Mouse (Mus musculus): ENCODE results near the gene Rasgrp2.

The Rasgrp2 gene

DNA sequence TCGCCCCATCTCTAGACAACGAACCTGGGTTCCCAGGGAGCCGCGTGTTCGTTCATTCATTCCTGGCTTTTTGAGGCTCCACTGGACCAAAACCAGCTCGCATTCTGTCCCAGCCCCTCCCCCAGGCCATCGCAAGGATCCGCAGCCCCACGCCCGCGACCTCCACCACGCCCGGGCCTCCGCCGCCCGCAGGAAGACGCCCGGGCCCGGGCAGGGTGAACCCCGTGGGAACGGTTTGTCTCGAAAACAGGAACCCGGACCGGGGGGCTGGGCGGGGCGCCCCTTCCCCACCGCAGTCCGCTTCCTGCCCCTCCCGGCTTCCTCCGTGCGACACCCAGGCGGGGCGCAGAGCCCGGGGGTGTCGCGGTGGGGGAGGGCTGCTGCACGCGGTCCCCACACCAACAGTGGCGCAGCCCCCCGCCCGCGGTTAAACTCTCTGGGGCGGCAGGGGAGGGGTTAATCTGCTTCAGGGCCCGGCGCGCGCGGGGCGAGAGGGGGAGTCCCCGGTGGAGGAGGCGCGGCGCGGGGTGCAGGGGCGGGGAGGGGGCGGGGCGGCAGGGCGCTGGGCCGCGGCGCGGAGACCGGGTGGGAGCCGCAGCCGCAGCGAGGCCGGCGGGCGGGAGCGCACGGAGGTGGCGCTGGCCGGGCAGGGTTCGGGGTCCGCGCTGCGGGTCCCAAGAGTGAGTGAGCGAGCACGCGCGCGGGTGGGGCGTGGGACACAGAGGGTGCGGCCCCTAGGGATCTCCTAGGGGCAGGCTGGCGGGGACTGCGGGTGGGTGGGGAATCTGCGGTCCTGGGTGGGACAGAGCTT is at the start of gene Rasgrp2:
TSS of gene Rasgrp2 (plus strand) at position 56 of the 811 bp plus-strand sequence.
- DNase-seq, result no peak

DNA sequence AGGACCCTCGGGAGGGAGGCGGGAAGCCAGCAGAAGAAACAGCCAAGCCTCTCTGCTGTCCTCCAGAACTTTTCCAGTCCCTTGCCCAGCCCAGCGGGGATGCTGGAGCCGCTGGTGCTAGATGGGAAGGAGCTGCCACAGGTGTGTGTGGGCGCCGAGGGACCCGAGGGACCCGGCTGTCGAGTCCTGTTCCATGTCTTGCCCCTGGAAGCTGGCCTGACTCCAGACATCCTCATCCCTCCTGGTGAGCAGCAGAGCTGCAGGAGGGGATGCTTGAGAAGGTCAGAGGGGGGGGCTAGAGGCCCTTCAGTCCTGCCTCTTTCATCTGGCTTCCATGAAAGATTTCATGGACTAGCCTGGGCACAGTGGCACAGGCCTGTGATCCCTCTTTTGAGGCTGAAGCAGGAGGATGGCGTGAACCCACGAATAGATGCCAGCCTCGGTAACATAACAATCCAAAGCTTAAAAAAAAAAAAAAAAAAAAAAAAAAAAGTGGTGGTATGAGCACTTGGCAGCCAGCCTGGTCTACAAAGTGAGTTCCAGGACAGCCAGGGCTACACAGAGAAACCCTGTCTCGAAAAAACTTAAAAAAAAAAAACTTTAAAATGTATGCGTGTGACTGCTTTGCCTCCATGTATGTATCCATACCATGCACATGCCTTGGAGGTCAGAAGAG is 47.6 kb upstream of the Rasgrp2 start:
- DNase-seq, result no peak

DNA sequence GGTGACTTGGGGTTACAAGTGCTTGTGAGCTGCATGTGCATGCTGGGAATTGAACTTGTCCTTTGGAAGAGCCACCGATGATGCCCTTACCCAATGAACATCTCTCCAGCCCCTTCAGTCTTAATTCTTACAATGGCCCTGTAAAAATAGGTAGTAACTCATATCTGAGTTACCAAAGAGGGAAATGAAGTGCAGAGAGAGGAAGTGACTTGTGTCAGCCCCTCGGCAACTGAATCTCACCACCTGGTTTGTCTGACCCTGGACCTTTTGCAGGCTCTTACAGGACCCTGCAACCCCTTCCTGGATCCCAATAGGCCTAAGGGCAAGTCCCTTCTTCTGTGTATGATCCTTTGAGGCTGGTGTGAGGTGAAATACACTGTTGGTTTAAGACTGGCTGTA is 47.0 kb upstream of the Rasgrp2 start:
- no peak for DNase-seq

- no peak for DNase-seq
Measured at GRCm38 (mm10) chr19:6354030-6354429, 45.1 kb upstream of the Rasgrp2 start.

DNA sequence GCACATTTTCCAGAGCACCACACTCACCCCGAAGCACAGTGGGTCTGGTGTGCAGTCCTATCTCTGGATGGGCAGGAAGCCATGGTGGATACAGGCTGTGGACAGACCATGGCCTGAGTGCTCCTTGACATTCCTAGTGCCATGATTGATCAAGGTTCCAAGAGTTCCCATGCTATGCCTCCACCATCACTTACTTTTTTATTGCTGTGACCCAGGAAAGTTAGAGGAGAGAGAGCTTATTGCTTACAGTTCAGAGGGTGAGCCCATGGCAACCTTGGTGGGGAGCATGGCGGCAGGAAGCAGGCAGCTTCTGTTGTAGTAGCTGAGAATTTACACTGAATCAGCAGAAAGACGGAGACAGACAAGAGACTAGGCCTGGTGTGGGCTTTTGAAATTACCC is 37.8 kb upstream of the Rasgrp2 start:
- no peak for DNase-seq

DNA sequence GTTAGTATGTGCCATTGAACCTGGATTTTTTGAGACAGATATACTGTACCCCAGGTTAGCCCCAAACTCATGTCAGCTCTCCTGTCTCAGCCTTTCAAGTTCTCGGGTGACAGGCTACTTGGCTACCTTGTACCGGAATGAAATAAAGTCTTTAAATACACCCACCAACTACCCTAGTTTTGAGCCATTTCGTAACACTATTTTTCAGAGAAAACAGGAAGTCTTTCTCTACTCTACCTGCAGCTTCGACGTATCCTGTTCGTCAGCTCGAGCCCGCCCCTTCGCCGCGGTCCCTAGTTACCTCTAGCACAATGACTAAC is 36.1 kb upstream of the Rasgrp2 start:
- DNase-seq, result no peak

- peak; percentile 100 for DNase-seq
Measured at GRCm38 (mm10) chr19:6363411-6364240, 35.5 kb upstream of the Rasgrp2 start, which contains the start of gene Sf1. Sf1 (plus strand) TSS chr19:6363690.

DNA sequence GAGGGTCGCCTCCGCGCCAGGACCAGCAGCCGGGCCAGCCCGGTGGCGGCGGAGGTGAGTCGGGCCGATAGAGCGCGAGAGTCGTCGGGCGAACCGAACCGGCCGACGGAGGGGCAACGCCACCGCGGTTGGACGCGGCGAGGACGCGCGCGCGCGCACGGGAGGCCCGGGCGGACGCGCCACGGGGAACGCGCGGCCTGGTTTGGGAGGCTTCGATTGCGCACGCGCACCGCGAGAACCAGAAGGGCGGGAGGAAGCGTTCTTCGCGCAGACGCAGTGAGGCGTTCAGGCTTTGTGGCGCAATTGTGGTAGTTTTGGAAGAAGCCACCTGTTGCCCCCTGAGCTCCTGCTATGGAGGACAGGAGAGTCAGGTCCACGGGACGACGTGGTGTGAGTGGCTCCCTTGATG is 34.8 kb upstream of the Rasgrp2 start:
- peak; percentile 93 for DNase-seq

- no peak for DNase-seq
Measured at GRCm38 (mm10) chr19:6364842-6365241, 34.3 kb upstream of the Rasgrp2 start.

DNA sequence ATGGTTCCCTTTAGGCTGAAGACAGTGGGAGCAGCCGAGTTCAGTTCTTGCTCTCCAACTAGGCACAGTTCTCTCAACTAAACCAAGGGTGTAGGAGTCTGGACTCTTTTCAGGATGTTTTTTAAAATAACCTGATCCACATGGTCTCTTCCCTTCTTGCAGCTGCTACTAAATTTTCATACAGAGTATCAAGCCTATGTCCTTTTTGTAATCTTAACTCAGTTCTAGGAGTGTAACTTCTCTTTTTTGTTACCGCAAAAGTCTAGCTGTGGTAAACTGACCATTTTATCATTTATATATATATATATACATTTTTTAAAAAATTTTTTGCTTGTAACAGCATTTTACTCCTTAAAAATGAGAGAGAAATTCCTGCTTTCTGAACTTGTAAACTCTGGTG is 29.0 kb upstream of the Rasgrp2 start:
- no peak for DNase-seq

DNA sequence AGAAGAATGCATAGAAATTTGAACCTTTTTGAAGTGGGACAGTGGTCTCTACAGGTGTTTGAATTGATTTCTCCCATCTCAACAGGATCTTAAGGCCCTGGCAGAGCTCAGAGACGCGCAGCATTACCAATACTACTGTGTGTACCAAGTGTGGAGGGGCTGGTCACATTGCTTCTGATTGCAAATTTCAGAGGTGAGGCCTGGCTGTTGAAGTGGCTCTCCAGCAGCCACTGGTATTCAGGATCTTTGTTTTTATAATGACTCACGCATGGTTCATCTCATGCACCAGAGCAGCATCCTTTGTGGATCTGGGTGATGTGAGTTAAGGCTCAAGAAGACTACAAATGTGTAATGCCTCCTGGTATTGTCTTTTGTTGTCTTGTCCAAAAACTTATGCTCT is 26.7 kb upstream of the Rasgrp2 start:
- DNase-seq, result no peak

GRCm38 (mm10) chr19:6373539-6374400 is 25.4 kb upstream of the Rasgrp2 start:
- peak; percentile 70 for DNase-seq

DNA sequence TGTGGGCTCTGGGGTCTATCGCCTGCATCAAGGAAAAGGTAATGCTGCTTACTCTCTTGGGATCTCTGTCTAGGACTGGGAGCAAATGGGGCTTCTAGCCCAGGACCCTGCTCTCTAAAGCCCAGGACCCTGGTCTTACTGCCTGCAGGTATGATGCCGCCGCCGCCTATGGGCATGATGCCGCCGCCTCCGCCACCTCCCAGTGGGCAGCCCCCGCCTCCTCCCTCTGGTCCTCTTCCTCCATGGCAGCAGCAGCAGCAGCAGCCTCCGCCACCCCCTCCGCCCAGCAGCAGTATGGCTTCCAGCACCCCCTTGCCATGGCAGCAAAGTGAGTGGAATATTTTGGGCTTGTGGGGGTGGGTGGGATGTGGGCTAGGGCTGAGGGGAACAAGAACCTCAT is 24.6 kb upstream of the Rasgrp2 start:
- no peak for DNase-seq

DNA sequence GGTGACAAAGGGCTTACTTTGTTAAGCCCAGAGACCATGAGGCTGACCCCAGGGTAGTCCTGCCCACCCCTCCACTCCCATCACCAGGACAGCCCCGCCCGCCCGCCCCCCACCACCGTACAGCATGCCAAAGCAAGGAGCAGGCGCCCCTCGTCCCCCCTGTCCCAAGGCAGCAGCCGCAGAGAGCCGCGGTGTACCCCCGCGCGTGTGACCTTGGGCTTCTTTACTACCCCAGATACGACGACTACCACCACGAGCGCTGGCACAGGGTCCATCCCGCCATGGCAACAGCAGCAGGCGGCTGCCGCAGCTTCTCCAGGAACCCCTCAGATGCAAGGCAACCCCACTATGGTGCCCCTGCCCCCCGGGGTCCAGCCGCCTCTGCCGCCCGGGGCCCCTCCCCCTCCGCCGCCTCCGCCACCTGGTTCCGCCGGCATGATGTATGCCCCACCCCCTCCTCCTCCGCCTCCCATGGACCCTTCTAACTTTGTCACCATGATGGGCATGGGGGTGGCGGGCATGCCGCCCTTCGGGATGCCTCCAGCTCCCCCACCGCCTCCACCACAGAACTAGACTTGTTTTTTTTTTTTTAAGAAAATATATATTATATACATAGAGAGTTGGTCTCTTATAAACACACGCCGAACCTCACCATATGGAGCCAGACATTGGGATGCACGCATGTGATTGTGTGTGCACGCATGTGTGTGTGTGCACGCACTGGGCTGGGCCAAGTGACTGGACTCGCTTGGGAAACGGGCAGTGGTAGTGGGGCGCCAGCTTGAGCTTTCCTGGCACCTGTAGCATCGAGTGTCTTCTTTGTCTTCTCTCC is 23.5 kb upstream of the Rasgrp2 start:
- peak; percentile 57 for DNase-seq

GRCm38 (mm10) chr19:6376255-6376564 is 22.9 kb upstream of the Rasgrp2 start:
- peak; percentile 68 for DNase-seq

DNA sequence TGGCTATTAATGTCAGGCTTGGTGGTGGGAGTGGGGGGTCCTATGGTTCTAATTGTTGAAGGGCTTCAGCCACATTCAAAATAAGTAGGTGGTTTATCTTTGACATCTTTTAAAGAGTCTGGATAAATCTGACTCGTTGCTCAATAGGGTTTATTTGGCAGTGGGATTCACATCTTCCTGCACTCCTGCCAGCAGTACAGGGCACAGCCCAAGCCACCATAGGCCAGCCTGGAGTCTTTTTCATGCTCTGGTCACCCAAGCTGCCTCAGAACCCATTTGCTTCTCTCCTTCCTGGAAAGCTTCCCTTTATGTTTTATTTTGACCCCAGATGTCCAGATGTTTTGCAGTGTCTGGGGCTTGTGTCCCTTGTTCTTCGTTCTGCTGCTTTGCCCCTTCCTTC is 22.5 kb upstream of the Rasgrp2 start:
- DNase-seq, result no peak

DNA sequence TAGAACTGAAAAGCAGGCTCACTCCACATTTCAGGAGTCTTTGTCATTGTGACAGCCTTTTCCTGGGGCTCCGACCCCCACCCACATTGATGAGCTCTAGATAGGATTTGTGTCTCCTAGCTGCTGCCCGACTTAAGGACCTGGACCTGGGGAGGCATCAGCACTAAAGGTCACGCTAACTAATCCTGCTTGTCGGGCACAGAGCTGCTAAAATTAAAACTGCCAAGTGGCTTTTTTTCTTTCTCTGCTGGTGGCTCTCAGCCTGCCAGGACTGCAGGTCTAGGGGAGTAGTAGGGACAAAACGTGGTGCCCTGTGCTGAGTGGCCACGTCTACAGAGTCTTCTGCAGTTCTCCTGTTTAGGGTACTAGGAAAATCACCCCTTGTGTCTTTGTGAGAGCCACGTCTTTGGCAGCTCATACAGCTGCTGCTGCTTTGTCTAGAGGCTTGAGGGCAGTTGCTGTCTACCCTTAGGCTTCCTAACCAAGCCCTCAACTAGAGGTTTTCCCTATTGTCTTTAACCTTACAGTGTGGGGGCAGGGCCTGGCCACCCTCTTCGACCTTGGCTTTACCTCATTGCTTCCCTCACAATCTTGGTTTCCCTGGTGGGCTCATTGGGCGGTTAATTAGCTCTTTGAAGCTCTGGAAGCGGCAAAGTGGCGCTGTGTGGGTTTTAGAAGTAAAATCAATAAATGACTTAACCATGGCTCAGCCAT is 21.7 kb upstream of the Rasgrp2 start:
- DNase-seq, result no peak

GRCm38 (mm10) chr19:6380411-6381166 is 18.6 kb upstream of the Rasgrp2 start:
- no peak for DNase-seq

- no peak for DNase-seq
Measured at GRCm38 (mm10) chr19:6381238-6381637, 17.9 kb upstream of the Rasgrp2 start.

GRCm38 (mm10) chr19:6382323-6382924 is 16.7 kb upstream of the Rasgrp2 start:
- DNase-seq, result peak; percentile 82
